Mouse (Mus musculus) adrenal gland, adult (tissue): ENCODE results near the gene Uhrf1bp1.
"Not testable (repeated sequence)": the region's sequence is repeated elsewhere in the genome, so short reads cannot be mapped to it uniquely, and the experiment has no call there.

Experiments used
- DNase-seq, 2 experiments: peaks; one replicate each; pipeline ENCODE4 v3.0.0; 2022 to 2023; ENCODE audit warnings: low spot score in 1 of 2; ENCODE audit not compliant: inconsistent age in 2 of 2

The Uhrf1bp1 gene

GRCm38 (mm10) chr17:27856265-27856797, at the start of gene Uhrf1bp1:
TSS of gene Uhrf1bp1 (plus strand) at chr17:27856441.
- DNase-seq: peak; percentile 86 to 95

GRCm38 (mm10) chr17:27807542-27808078, 48.6 kb upstream of the Uhrf1bp1 start:
- DNase-seq: peak in 1 of 2 experiments; percentile 68

- no peak for DNase-seq
These were observed 45.5 kb upstream of the Uhrf1bp1 start for GRCm38 (mm10) chr17:27810569-27811331.

GRCm38 (mm10) chr17:27811980-27812379, 44.3 kb upstream of the Uhrf1bp1 start:
- peak in 1 of 2 experiments; percentile 66 for DNase-seq

GRCm38 (mm10) chr17:27814606-27815005, 41.6 kb upstream of the Uhrf1bp1 start:
- peak in 1 of 2 experiments; percentile 35 for DNase-seq

- DNase-seq: no peak
These were observed 37.2 kb upstream of the Uhrf1bp1 start for GRCm38 (mm10) chr17:27819011-27819410.

GRCm38 (mm10) chr17:27819521-27819970, 36.7 kb upstream of the Uhrf1bp1 start:
- peak; percentile 61 to 84 for DNase-seq

GRCm38 (mm10) chr17:27819971-27820567, 36.2 kb upstream of the Uhrf1bp1 start:
- DNase-seq: peak; percentile 80 to 90

- DNase-seq: peak; percentile 99
These were observed 35.5 kb upstream of the Uhrf1bp1 start, which contains the start of gene D17Wsu92e for GRCm38 (mm10) chr17:27820568-27821406. TSS of gene D17Wsu92e (minus strand) at chr17:27820648.

GRCm38 (mm10) chr17:27821407-27822338, 34.6 kb upstream of the Uhrf1bp1 start:
- peak; percentile 52 to 77 for DNase-seq

- peak; percentile 48 to 84 for DNase-seq
These were observed 32.9 kb upstream of the Uhrf1bp1 start for GRCm38 (mm10) chr17:27823142-27823905.

- no peak for DNase-seq
These were observed 31.3 kb upstream of the Uhrf1bp1 start for GRCm38 (mm10) chr17:27824941-27825340.

- DNase-seq: no peak
These were observed 30.7 kb upstream of the Uhrf1bp1 start for GRCm38 (mm10) chr17:27825539-27825938.

- DNase-seq: peak; percentile 88 to 96
These were observed 30.0 kb upstream of the Uhrf1bp1 start for GRCm38 (mm10) chr17:27825984-27826905.

GRCm38 (mm10) chr17:27826908-27827383, 29.3 kb upstream of the Uhrf1bp1 start:
- DNase-seq: peak; percentile 72 to 90

GRCm38 (mm10) chr17:27827511-27827910, 28.7 kb upstream of the Uhrf1bp1 start:
- peak in 1 of 2 experiments; percentile 53 for DNase-seq

GRCm38 (mm10) chr17:27830411-27830810, 25.8 kb upstream of the Uhrf1bp1 start:
- DNase-seq: no peak

- not testable (repeated sequence) for DNase-seq
These were observed 18.4 kb upstream of the Uhrf1bp1 start, which contains the start of gene Snrpc for GRCm38 (mm10) chr17:27837850-27838249. TSS of gene Snrpc (plus strand) at chr17:27838150.
